Mouse (Mus musculus) ES-E14 (cell line): ENCODE measurements around the gene Ccdc146.

ENCODE experiments used
- CHD2 ChIP-seq: IDR thresholded peaks from 2 replicates; pipeline ENCODE4 v1.6.1; 2014; ENCODE audit warnings: mild to moderate bottlenecking, low read depth, low read length, inconsistent platforms
- HCFC1 ChIP-seq: IDR thresholded peaks from 2 replicates; pipeline ENCODE4 v1.6.1; 2012; ENCODE audit warnings: low read length, inconsistent platforms, borderline replicate concordance; ENCODE audit not compliant: insufficient read depth
- MAFK ChIP-seq: IDR thresholded peaks from 2 replicates; pipeline ENCODE4 v1.6.1; 2014; ENCODE audit warnings: mild to moderate bottlenecking, low read depth, low read length, inconsistent platforms; ENCODE audit not compliant: insufficient read depth

DNA sequence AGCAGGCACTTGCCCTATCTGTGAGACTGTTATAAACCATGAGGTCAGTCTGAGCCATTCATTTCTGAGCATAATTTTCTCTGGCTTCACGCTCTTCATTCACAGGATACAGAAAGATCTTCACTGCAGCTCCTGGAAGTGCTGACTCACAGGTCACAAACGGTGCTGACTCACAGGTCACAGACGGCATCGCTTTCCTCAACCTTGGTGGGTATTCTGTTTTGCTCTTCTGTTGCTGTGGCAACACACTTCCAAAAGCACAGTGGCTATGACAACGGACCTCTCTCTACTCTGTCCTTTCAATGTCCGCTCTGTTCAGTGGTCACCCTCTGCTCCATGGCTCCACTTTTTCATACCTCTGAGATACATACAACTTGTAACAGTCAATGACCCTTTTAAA is 177.7 kb downstream of the Ccdc146 start:
- TF ChIP-seq MAFK (peak; percentile 47; the same call in 1 of the 2 replicates), HCFC1 (no peak), CHD2 (no peak)
